Mouse (Mus musculus): ENCODE results near the gene Tra2b. TPM values are rescaled to one million over a fixed set of nuclear protein-coding genes. Genes with fewer than 3 reads are reported as not detected.
"Not testable (repeated sequence)": the region's sequence is repeated elsewhere in the genome, so short reads cannot be mapped to it uniquely, and the experiment has no call there.

Gene Tra2b
- polyA plus RNA-seq, 1 experiment from 2014 or later, result 191 TPM

DNA sequence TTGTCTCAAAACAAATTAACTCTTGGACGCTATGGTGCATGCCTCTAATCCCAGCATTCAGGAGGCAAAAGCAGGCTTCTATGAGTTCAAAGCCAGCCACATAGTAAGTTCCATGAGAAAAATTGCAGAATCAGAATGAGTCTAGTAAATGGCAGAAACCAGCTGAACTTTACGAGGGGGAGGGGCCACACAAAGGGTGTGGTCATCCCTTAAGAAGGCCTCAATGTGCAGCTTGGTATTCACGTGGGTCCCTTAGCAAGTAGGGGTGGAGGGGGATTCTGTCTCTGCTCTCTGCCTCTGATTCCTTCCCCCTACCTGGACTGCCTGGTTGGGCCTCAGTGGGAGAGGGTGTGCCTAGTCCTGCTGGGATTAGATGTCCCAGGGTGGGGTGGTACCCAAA is 4.7 kb upstream of the Tra2b start:
- H3K4me3 ChIP-seq, result no peak overlapping the region
- H3K9ac ChIP-seq, result no peak overlapping the region
- no peak overlapping the region for H3K27ac ChIP-seq
- no peak overlapping the region for H3K4me2 ChIP-seq
- no peaks in the 10 kb centered on the region for H3K27me3 ChIP-seq
- H3K9me3 ChIP-seq (replicated peaks), result no peaks in the 10 kb centered on the region
- WGBS, result 65% methylated on average over 3 of the region's 3 CpGs
- no peaks in the 10 kb centered on the region for H3K36me3 ChIP-seq
- 0 out of 2 replicates have a peak, but pooled peaks cover 4% of the 10 kb centered on the region for H3K4me1 ChIP-seq (replicated peaks)
- no peak for ATAC-seq (replicated peaks; ENCODE audit: insufficient number of reproducible peaks, insufficient read depth, low FRiP score, low read depth)

DNA sequence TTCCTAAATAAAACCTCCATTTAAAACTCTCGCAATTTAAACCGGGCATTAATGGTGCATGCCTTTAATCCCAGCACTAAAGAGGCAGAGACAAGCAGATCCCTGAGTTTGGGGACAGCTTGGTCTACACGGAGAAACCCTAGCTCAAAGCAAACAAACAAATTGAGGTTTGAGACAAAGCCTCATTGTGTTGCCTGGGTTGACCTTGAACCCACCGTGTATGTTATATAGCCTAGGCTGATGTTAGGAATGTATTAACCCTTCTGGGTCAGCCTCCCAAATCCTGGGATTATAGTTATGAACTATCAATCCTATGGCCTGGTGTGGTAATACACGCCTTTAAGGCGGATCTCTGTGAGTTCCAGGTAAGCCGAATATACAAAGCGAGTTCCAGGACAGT is 579 bp upstream of the Tra2b start:
- Histone ChIP-seq H3K27ac (peak overlapping the region; percentile 95), H3K4me2 (peak overlapping the region; percentile 55), H3K9me3 (replicated peaks) (no peaks in the 10 kb centered on the region), H3K4me3 (peak overlapping the region; percentile 87), H3K4me1 (replicated peaks) (peaks cover 18% of the 10 kb centered on the region), H3K9ac (peak overlapping the region; percentile 55), H3K36me3 (no peaks in the 10 kb centered on the region), H3K27me3 (no peaks in the 10 kb centered on the region)
- ATAC-seq (replicated peaks; ENCODE audit: insufficient number of reproducible peaks, insufficient read depth, low FRiP score, low read depth), result no peak
- 33% methylated on average over 8 of the region's 8 CpGs for WGBS

DNA sequence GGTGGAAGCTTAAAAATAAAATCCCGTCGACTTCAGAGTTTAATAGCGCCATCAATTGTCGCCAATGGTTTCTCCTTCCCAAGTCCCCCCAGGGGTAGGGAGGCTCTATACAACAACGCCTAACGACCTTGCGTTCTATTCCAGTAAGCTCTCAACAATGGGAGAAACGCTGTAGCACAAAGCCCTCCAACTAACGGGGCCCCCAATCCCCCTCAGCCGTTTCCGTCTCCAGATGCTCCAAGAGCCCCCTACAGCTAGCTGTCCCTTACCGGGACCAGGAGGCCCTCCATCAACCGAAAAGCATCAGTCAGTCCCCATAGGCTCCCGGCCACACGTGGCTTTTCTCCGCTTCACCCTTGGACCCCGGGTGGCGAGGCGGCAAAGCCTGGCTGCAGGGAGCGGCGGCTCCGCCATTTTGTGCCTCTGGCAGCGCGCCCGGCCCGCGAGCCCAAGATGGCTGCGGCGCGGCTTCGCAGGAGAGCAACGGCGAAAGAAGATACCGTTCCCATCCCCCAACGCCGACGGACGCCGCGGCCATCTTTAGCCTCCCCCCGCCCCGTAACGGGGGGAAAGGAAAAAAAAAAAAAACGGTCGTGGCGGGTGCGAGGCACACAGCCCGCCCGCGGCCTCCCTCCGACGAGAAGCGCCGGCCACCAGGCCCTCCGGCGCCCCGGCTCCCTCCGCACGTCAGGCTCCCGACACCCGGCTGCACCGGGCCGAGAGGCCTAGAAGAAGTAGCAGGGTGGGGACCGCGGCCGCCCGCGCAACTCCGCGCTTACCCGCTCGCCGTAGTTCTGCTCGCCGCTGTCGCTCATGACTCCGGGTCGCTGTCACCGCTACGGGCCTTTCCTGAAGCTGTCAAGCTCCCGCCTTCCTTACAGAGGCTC is 600 bp downstream of the Tra2b start:
- H3K4me1 ChIP-seq (replicated peaks), result peaks cover 24% of the 10 kb centered on the region
- H3K4me2 ChIP-seq, result peak overlapping the region; percentile 71
- peak overlapping the region; percentile 87 for H3K4me3 ChIP-seq
- H3K27ac ChIP-seq, result peak overlapping the region; percentile 95
- no peaks in the 10 kb centered on the region for H3K27me3 ChIP-seq
- H3K36me3 ChIP-seq, result no peaks in the 10 kb centered on the region
- peak overlapping the region; percentile 91 for H3K9ac ChIP-seq
- ATAC-seq (replicated peaks; ENCODE audit: insufficient number of reproducible peaks, insufficient read depth, low FRiP score, low read depth), result peak; percentile 70
- WGBS, result under 1% methylated on average over 81 of the region's 81 CpGs
- H3K9me3 ChIP-seq (replicated peaks), result no peaks in the 10 kb centered on the region

DNA sequence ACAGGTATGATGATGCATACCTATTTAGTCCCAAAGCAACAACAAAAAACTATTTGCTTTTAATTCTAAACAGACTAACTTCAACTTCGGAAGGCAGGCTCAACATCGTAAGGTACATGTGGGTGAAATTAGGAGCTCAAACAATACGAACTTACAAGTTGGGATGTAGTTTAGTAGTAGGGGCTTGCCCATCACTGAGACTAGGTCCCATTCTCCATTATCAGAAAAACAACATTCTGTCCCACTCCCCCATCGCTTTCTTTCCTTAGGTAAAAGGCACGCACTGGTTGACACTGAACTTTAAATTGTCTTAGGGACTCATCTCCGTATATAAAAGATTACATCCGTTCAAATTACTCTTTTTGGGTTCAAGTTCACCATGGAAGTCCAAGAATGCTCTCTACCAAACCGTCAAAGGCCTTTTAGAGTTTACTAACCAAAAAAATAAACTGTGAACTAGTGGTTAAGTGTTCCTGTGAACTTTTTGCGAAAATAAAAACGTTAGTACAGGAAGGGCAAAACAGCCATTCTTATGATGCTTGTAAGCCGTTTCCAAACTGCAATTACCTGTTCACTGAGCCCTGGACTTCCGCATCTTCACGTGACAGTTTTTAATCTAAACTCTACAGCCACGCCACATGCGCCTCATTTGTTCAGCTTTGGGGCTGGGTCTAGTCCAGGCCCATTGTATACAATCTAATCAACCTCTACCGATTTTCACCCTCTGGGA is 1.4 kb downstream of the Tra2b start:
- Histone ChIP-seq H3K9me3 (replicated peaks) (no peaks in the 10 kb centered on the region), H3K9ac (peak overlapping the region; percentile 91), H3K27me3 (no peaks in the 10 kb centered on the region), H3K36me3 (no peaks in the 10 kb centered on the region), H3K27ac (peak overlapping the region; percentile 95), H3K4me3 (peak overlapping the region; percentile 87), H3K4me1 (replicated peaks) (peaks cover 26% of the 10 kb centered on the region), H3K4me2 (peak overlapping the region; percentile 71)
- no peak for ATAC-seq (replicated peaks; ENCODE audit: insufficient number of reproducible peaks, insufficient read depth, low FRiP score, low read depth)
- WGBS, result under 1% methylated on average over 16 of the region's 16 CpGs

DNA sequence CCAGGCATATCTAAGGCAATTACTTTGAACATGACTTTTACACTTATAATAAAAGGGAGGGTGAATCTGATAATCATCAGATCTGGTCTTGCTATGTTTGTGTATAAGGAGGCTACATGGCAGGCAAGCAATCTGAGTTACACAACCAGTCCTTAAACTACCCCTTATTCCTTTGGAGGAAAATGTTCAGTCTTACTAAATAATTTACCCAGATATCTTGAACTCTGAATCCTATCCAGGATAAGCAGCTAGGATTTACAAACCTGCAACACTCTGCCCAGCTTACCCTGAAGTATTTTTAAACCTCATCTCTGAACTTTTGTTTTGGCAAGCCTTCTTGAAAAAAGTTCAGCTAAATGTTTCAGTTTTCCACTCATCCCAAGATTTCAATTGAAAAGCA is 2.7 kb downstream of the Tra2b start:
- no peaks in the 10 kb centered on the region for H3K36me3 ChIP-seq
- peak overlapping the region; percentile 87 for H3K4me3 ChIP-seq
- H3K9ac ChIP-seq, result peak overlapping the region; percentile 43
- H3K9me3 ChIP-seq (replicated peaks), result no peaks in the 10 kb centered on the region
- peak overlapping the region; percentile 71 for H3K4me2 ChIP-seq
- no peaks in the 10 kb centered on the region for H3K27me3 ChIP-seq
- peak overlapping the region; percentile 9; the same call in 1 of the 2 replicates for H3K27ac ChIP-seq
- no peak for ATAC-seq (replicated peaks; ENCODE audit: insufficient number of reproducible peaks, insufficient read depth, low FRiP score, low read depth)
- H3K4me1 ChIP-seq (replicated peaks), result peaks cover 32% of the 10 kb centered on the region

- H3K9ac ChIP-seq, result no peak overlapping the region
- WGBS, result 75% methylated on average over 2 of the region's 2 CpGs
- H3K4me2 ChIP-seq, result no peak overlapping the region
- H3K9me3 ChIP-seq (replicated peaks), result no peaks in the 10 kb centered on the region
- H3K36me3 ChIP-seq, result no peaks in the 10 kb centered on the region
- no peak overlapping the region for H3K27ac ChIP-seq
- H3K4me1 ChIP-seq (replicated peaks), result peaks cover 33% of the 10 kb centered on the region
- no peak for ATAC-seq (replicated peaks; ENCODE audit: insufficient number of reproducible peaks, insufficient read depth, low FRiP score, low read depth)
- H3K27me3 ChIP-seq, result no peaks in the 10 kb centered on the region
- H3K4me3 ChIP-seq, result no peak overlapping the region
Observed at GRCm38 (mm10) chr16:22261563-22261962, 4.2 kb downstream of the Tra2b start.

GRCm38 (mm10) chr16:22260423-22261143 is 5.2 kb downstream of the Tra2b start:
- Histone ChIP-seq H3K4me1 (replicated peaks) (peaks cover 37% of the 10 kb centered on the region), H3K4me3 (0 out of 2 replicates have a peak overlapping the region, but pooled peaks have one; percentile 3), H3K9ac (no peak overlapping the region), H3K27me3 (no peaks in the 10 kb centered on the region), H3K9me3 (replicated peaks) (no peaks in the 10 kb centered on the region), H3K27ac (peak overlapping the region; percentile 24; the same call in 1 of the 2 replicates), H3K36me3 (no peaks in the 10 kb centered on the region), H3K4me2 (peak overlapping the region; percentile 29)
- WGBS, result 36% methylated on average over 3 of the region's 3 CpGs
- no peak for ATAC-seq (replicated peaks; ENCODE audit: insufficient number of reproducible peaks, insufficient read depth, low FRiP score, low read depth)

GRCm38 (mm10) chr16:22252255-22252654 is 13.6 kb downstream of the Tra2b start:
- not testable (repeated sequence) for ATAC-seq (replicated peaks; ENCODE audit: insufficient number of reproducible peaks, insufficient read depth, low FRiP score, low read depth); H3K4me2 ChIP-seq; H3K27ac ChIP-seq; H3K4me3 ChIP-seq; H3K27me3 ChIP-seq; H3K9ac ChIP-seq; H3K9me3 ChIP-seq (replicated peaks)
- peaks cover 58% of the 10 kb centered on the region for H3K36me3 ChIP-seq
- peaks cover 16% of the 10 kb centered on the region for H3K4me1 ChIP-seq (replicated peaks)
- 83% methylated on average over 6 of the region's 6 CpGs for WGBS

GRCm38 (mm10) chr16:22250307-22250706 is 15.5 kb downstream of the Tra2b start:
- no peak overlapping the region for H3K27ac ChIP-seq
- H3K9me3 ChIP-seq (replicated peaks), result no peaks in the 10 kb centered on the region
- no peak overlapping the region for H3K9ac ChIP-seq
- H3K27me3 ChIP-seq, result no peaks in the 10 kb centered on the region
- no peak overlapping the region for H3K4me3 ChIP-seq
- 96% methylated on average over 5 of the region's 5 CpGs for WGBS
- H3K4me2 ChIP-seq, result no peak overlapping the region
- H3K4me1 ChIP-seq (replicated peaks), result peaks cover 7% of the 10 kb centered on the region; the same call in 1 of the 2 replicates
- peaks cover 63% of the 10 kb centered on the region for H3K36me3 ChIP-seq
- no peak for ATAC-seq (replicated peaks; ENCODE audit: insufficient number of reproducible peaks, insufficient read depth, low FRiP score, low read depth)

DNA sequence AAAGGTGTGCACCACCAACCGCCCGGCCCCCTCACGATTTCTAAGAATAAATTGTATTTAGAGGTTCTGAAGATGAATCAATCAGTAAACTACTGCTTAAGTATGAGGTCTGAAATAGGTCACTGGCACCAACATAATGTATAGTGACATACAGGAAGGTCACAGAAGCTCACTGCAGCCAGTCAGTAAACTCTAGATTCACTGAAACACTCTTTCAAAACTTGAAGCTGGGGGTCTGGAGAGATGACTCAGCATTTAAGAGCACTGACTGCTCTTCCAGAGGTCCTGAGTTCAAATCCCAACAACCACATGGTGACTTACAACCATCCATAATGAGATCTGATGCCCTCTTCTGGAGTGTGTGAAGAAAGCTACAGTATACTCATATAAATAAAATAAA is 16.1 kb downstream of the Tra2b start:
- no peak for ATAC-seq (replicated peaks; ENCODE audit: insufficient number of reproducible peaks, insufficient read depth, low FRiP score, low read depth)
- Histone ChIP-seq H3K36me3 (peaks cover 68% of the 10 kb centered on the region), H3K27me3 (no peaks in the 10 kb centered on the region), H3K9ac (no peak overlapping the region), H3K4me1 (replicated peaks) (peaks cover 3% of the 10 kb centered on the region; the same call in 1 of the 2 replicates), H3K9me3 (replicated peaks) (no peaks in the 10 kb centered on the region), H3K27ac (no peak overlapping the region), H3K4me3 (no peak overlapping the region), H3K4me2 (no peak overlapping the region)
- 93% methylated on average over 3 of the region's 3 CpGs for WGBS

- no peak for ATAC-seq (replicated peaks; ENCODE audit: insufficient number of reproducible peaks, insufficient read depth, low FRiP score, low read depth)
- Histone ChIP-seq H3K9me3 (replicated peaks) (no peaks in the 10 kb centered on the region), H3K36me3 (peaks cover 56% of the 10 kb centered on the region), H3K4me3 (no peak overlapping the region), H3K4me1 (replicated peaks) (no peaks in the 10 kb centered on the region), H3K27ac (no peak overlapping the region), H3K4me2 (no peak overlapping the region), H3K9ac (no peak overlapping the region), H3K27me3 (no peaks in the 10 kb centered on the region)
- WGBS, result 91% methylated on average over 2 of the region's 2 CpGs
Observed at GRCm38 (mm10) chr16:22242239-22242866, 23.5 kb downstream of the Tra2b start.

Measured in heart, embryonic 15.5 days (tissue).